Mouse (Mus musculus) neural tube, embryonic 13.5 days (tissue): Measurements from ENCODE around the gene Nt5c3. TPM values are rescaled to one million over a fixed set of nuclear protein-coding genes. Genes with fewer than 3 reads are reported as not detected.

Source experiments
- ATAC-seq: fragments of 200-750 bp; cut with Nextera tagmentation; 2 replicates; pipeline ENCODE4 v1.8.0; 2017; ENCODE audit warnings: low read depth, mild to moderate bottlenecking, moderate TSS enrichment, moderate library complexity
- H3K27ac ChIP-seq: fragments of 300-500 bp; sonication (generic); replicated peaks from 2 replicates; pipeline ENCODE4 v1.5.1; 2015; ENCODE audit warnings: moderate library complexity, mild to moderate bottlenecking, inconsistent platforms
- H3K27me3 ChIP-seq: fragments of 300-500 bp; sonication (generic); 2 replicates; pipeline ENCODE4 v1.6.1; 2015; ENCODE audit warnings: mild to moderate bottlenecking, inconsistent platforms
- H3K36me3 ChIP-seq: fragments of 300-500 bp; sonication (generic); 2 replicates; pipeline ENCODE4 v1.6.1; 2015; ENCODE audit warnings: mild to moderate bottlenecking, inconsistent platforms
- H3K4me1 ChIP-seq: fragments of 300-500 bp; sonication (generic); replicated peaks from 2 replicates; pipeline ENCODE4 v1.6.1; 2015; ENCODE audit warnings: inconsistent platforms
- H3K4me2 ChIP-seq: fragments of 300-500 bp; sonication (generic); 2 replicates; pipeline ENCODE4 v1.6.1; 2015; ENCODE audit warnings: inconsistent platforms, mild to moderate bottlenecking, moderate library complexity
- H3K4me3 ChIP-seq: fragments of 300-500 bp; sonication (generic); 2 replicates; pipeline ENCODE4 v1.5.1; 2015; ENCODE audit warnings: mild to moderate bottlenecking, inconsistent platforms
- H3K9ac ChIP-seq: fragments of 300-500 bp; sonication (generic); 2 replicates; pipeline ENCODE4 v1.6.1; 2015; ENCODE audit warnings: moderate library complexity, mild to moderate bottlenecking, inconsistent platforms
- H3K9me3 ChIP-seq: fragments of 300-500 bp; sonication (generic); 2 replicates; pipeline ENCODE4 v1.6.1; 2016; ENCODE audit warnings: inconsistent platforms
- whole genome bisulfite sequencing: fragments of 180-500 bp; shearing (Covaris S2); methylation state at CpG from one replicate; pipeline ENCODE4 v1.1.7; 2015; 5-methylcytosine and 5-hydroxymethylcytosine counted together
- polyA plus RNA-seq: library from polyadenylated mRNA; unstranded; fragments of >200 nt; fragmentation: Nextera tagmentation; extraction: Ambion mirVana; gene quantifications from 2 replicates; pipeline ENCODE4 v1.2.1, GENCODE M21; 2015

Nt5c3 gene
- polyA plus RNA-seq, 1 experiment from 2014 or later: 147 TPM

- 96% methylated on average over 8 of the region's 8 CpGs for WGBS
- no peaks in the 10 kb centered on the region for H3K4me1 ChIP-seq
- H3K9ac ChIP-seq: no peak overlapping the region
- no peak for ATAC-seq
- H3K36me3 ChIP-seq: 0 out of 2 replicates have a peak, but pooled peaks cover 5% of the 10 kb centered on the region
- no peak overlapping the region for H3K4me3 ChIP-seq
- H3K27me3 ChIP-seq: no peaks in the 10 kb centered on the region
- H3K4me2 ChIP-seq: no peak overlapping the region
- no peak overlapping the region for H3K27ac ChIP-seq
- no peaks in the 10 kb centered on the region for H3K9me3 ChIP-seq
Observed at GRCm38 (mm10) chr6:56860205-56860848, 63.4 kb downstream of the Nt5c3 start.

- no peaks in the 10 kb centered on the region for H3K9me3 ChIP-seq
- H3K27ac ChIP-seq: no peak overlapping the region
- WGBS: 57% methylated on average over 5 of the region's 5 CpGs
- H3K4me2 ChIP-seq: no peak overlapping the region
- no peaks in the 10 kb centered on the region for H3K27me3 ChIP-seq
- no peak overlapping the region for H3K9ac ChIP-seq
- no peak overlapping the region for H3K4me3 ChIP-seq
- 0 out of 2 replicates have a peak, but pooled peaks cover 5% of the 10 kb centered on the region for H3K36me3 ChIP-seq
- no peaks in the 10 kb centered on the region for H3K4me1 ChIP-seq
- no peak for ATAC-seq
Observed at GRCm38 (mm10) chr6:56856748-56857147, 67.0 kb downstream of the Nt5c3 start.

- Histone ChIP-seq H3K27me3 (no peaks in the 10 kb centered on the region), H3K36me3 (0 out of 2 replicates have a peak, but pooled peaks cover 5% of the 10 kb centered on the region), H3K27ac (no peak overlapping the region), H3K9me3 (no peaks in the 10 kb centered on the region), H3K4me1 (no peaks in the 10 kb centered on the region), H3K4me3 (no peak overlapping the region), H3K9ac (no peak overlapping the region), H3K4me2 (no peak overlapping the region)
- no peak for ATAC-seq
- 91% methylated on average over 8 of the region's 8 CpGs for WGBS
Observed at GRCm38 (mm10) chr6:56854803-56855202, 68.9 kb downstream of the Nt5c3 start.

GRCm38 (mm10) chr6:56850315-56850714 is 73.4 kb downstream of the Nt5c3 start:
- H3K27ac ChIP-seq: no peak overlapping the region
- WGBS: 77% methylated on average over 7 of the region's 7 CpGs
- ATAC-seq: no peak

GRCm38 (mm10) chr6:56848974-56849373 is 74.8 kb downstream of the Nt5c3 start:
- Histone ChIP-seq H3K36me3 (no peaks in the 10 kb centered on the region), H3K27ac (no peak overlapping the region), H3K27me3 (no peaks in the 10 kb centered on the region), H3K9ac (no peak overlapping the region), H3K4me1 (no peaks in the 10 kb centered on the region), H3K4me2 (no peak overlapping the region), H3K9me3 (no peaks in the 10 kb centered on the region), H3K4me3 (no peak overlapping the region)
- ATAC-seq: no peak
- 85% methylated on average over 3 of the region's 3 CpGs for WGBS

More at GRCm38 (mm10) chr6:56850315-56850714, 73.4 kb downstream of the Nt5c3 start:
- H3K4me2 ChIP-seq: no peak overlapping the region
- no peaks in the 10 kb centered on the region for H3K27me3 ChIP-seq
- H3K9me3 ChIP-seq: no peaks in the 10 kb centered on the region
- H3K4me1 ChIP-seq: no peaks in the 10 kb centered on the region
- H3K4me3 ChIP-seq: no peak overlapping the region
- no peak overlapping the region for H3K9ac ChIP-seq
- H3K36me3 ChIP-seq: no peaks in the 10 kb centered on the region

GRCm38 (mm10) chr6:56844365-56844764 is 79.4 kb downstream of the Nt5c3 start:
- Histone ChIP-seq H3K9me3 (no peaks in the 10 kb centered on the region), H3K27ac (no peak overlapping the region), H3K9ac (no peak overlapping the region), H3K4me3 (no peak overlapping the region), H3K27me3 (no peaks in the 10 kb centered on the region), H3K4me2 (no peak overlapping the region), H3K36me3 (no peaks in the 10 kb centered on the region), H3K4me1 (no peaks in the 10 kb centered on the region)
- 93% methylated on average over 2 of the region's 2 CpGs for WGBS
- no peak for ATAC-seq

DNA sequence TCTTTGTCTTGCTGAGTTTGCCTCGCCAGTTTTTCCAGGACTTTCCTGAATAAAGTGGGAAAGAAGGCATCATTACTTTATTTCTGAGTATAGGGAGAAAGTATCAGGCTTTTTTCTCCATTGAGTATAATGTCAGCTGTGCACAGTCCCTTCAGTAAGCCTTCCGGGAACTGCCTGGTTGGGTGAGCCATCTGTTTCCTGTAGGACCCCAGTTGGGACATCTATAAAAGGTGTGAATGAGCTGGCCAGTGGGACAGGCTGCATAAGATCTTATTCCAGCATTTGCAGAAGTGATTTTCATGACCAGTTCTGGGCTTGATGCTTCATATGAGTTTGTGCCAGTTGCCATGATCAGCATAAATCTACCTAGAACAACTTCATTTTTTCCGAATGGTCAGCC is 80.5 kb downstream of the Nt5c3 start:
- H3K27me3 ChIP-seq: no peaks in the 10 kb centered on the region
- no peak overlapping the region for H3K27ac ChIP-seq
- H3K4me2 ChIP-seq: no peak overlapping the region
- H3K36me3 ChIP-seq: no peaks in the 10 kb centered on the region
- no peaks in the 10 kb centered on the region for H3K9me3 ChIP-seq
- no peak for ATAC-seq
- 91% methylated on average over 3 of the region's 3 CpGs for WGBS
- no peaks in the 10 kb centered on the region for H3K4me1 ChIP-seq
- no peak overlapping the region for H3K9ac ChIP-seq
- H3K4me3 ChIP-seq: no peak overlapping the region

DNA sequence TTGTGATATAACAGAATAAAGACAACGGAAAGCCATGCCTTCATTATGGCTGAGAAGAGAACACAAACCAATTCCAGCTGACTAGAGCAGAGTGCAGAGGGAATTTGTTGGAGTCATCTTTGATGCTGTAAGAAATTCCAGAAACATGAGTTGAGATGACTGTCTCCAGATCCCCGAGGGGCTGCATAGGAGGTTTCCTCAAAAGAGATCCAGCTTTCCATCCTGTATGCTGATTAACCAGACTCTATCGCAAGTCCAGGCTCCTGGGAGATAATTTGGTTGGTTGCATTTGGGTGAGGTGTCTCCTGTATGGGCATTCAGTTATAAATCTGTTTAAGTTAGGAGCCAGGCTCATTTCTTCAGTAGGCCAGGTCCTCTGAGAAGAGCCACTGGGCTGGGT is 86.1 kb downstream of the Nt5c3 start:
- Histone ChIP-seq H3K9ac (no peak overlapping the region), H3K36me3 (no peaks in the 10 kb centered on the region), H3K9me3 (no peaks in the 10 kb centered on the region), H3K4me2 (no peak overlapping the region), H3K4me1 (peaks cover under 1% of the 10 kb centered on the region), H3K4me3 (no peak overlapping the region), H3K27me3 (no peaks in the 10 kb centered on the region), H3K27ac (no peak overlapping the region)
- 92% methylated on average over 3 of the region's 3 CpGs for WGBS
- ATAC-seq: no peak

- Histone ChIP-seq H3K36me3 (no peaks in the 10 kb centered on the region), H3K4me3 (no peak overlapping the region), H3K27ac (no peak overlapping the region), H3K4me2 (no peak overlapping the region), H3K4me1 (peaks cover 5% of the 10 kb centered on the region), H3K9ac (no peak overlapping the region), H3K9me3 (no peaks in the 10 kb centered on the region), H3K27me3 (no peaks in the 10 kb centered on the region)
- WGBS: 96% methylated on average over 12 of the region's 12 CpGs
- no peak for ATAC-seq
Observed at GRCm38 (mm10) chr6:56837166-56837565, 86.6 kb downstream of the Nt5c3 start.

- WGBS: 93% methylated on average over 10 of the region's 10 CpGs
- peaks cover 6% of the 10 kb centered on the region for H3K4me1 ChIP-seq
Observed at GRCm38 (mm10) chr6:56835532-56835931, 88.2 kb downstream of the Nt5c3 start.

GRCm38 (mm10) chr6:56834769-56835168 is 89.0 kb downstream of the Nt5c3 start:
- H3K4me2 ChIP-seq: no peak overlapping the region
- H3K27ac ChIP-seq: no peak overlapping the region
- H3K9me3 ChIP-seq: no peaks in the 10 kb centered on the region
- 72% methylated on average over 5 of the region's 5 CpGs for WGBS
- no peak overlapping the region for H3K4me3 ChIP-seq
- H3K9ac ChIP-seq: no peak overlapping the region
- no peaks in the 10 kb centered on the region for H3K36me3 ChIP-seq
- peaks cover 6% of the 10 kb centered on the region for H3K4me1 ChIP-seq
- no peak for ATAC-seq
- no peaks in the 10 kb centered on the region for H3K27me3 ChIP-seq

More at GRCm38 (mm10) chr6:56835532-56835931, 88.2 kb downstream of the Nt5c3 start:
- no peak for ATAC-seq
- H3K4me2 ChIP-seq: no peak overlapping the region
- H3K27me3 ChIP-seq: no peaks in the 10 kb centered on the region
- no peaks in the 10 kb centered on the region for H3K9me3 ChIP-seq
- H3K27ac ChIP-seq: no peak overlapping the region
- no peak overlapping the region for H3K9ac ChIP-seq
- H3K4me3 ChIP-seq: no peak overlapping the region
- H3K36me3 ChIP-seq: no peaks in the 10 kb centered on the region

DNA sequence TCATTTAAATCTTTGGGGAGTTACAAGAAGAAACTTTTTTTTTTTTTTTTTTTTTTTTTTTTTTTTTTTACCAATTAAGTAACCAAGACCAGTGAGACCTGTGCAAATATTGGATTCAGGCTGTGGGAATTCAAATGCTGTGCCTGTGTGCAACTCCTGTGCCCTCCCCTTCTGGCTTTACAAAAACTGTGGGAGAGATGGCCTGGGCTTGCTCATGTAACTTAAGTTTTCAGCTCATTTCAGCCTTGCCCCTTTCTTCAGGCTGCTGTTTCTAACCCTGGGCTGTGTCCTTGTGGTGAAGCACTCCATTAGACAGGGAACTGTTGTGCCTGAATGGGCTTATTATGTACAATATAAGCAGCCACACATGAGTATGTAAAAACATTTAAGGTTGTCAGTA is 90.9 kb downstream of the Nt5c3 start:
- Histone ChIP-seq H3K4me3 (peak overlapping the region; percentile 62), H3K9me3 (no peaks in the 10 kb centered on the region), H3K27ac (no peak overlapping the region), H3K27me3 (no peaks in the 10 kb centered on the region), H3K36me3 (no peaks in the 10 kb centered on the region), H3K9ac (no peak overlapping the region), H3K4me1 (peaks cover 6% of the 10 kb centered on the region), H3K4me2 (peak overlapping the region; percentile 82)
- ATAC-seq: no peak

GRCm38 (mm10) chr6:56832407-56832796 is 91.3 kb downstream of the Nt5c3 start:
- peak overlapping the region; percentile 69 for H3K27ac ChIP-seq

More at GRCm38 (mm10) chr6:56832407-56832796, 91.3 kb downstream of the Nt5c3 start:
- ATAC-seq: no peak; the same call in none of the 2 replicates
- WGBS: 5% methylated on average over 14 of the region's 15 CpGs
- Histone ChIP-seq H3K4me1 (peaks cover 6% of the 10 kb centered on the region), H3K9ac (peak overlapping the region; percentile 71), H3K9me3 (no peaks in the 10 kb centered on the region), H3K4me2 (peak overlapping the region; percentile 82), H3K4me3 (peak overlapping the region; percentile 62), H3K27me3 (no peaks in the 10 kb centered on the region), H3K36me3 (no peaks in the 10 kb centered on the region)
